Mouse (Mus musculus): ENCODE measurements around the gene Ankrd34b. TPM values are rescaled to one million over a fixed set of nuclear protein-coding genes. Genes with fewer than 3 reads are reported as not detected.

Gene Ankrd34b
- polyA plus RNA-seq, 1 experiment, result 0.77 TPM

- WGBS, result 47% methylated on average over 3 of the region's 3 CpGs
These were observed 2.0 kb upstream of the Ankrd34b start for GRCm38 (mm10) chr13:92423711-92424110.

GRCm38 (mm10) chr13:92426294-92427051, 777 bp downstream of the Ankrd34b start:
- TF ChIP-seq POLR2A (IDR thresholded peaks at IDR 0.05; ENCODE audit: borderline replicate concordance, control insufficient read depth, low read depth, low read length) (no peak), CTCF (IDR thresholded peaks at IDR 0.05; ENCODE audit: control insufficient read depth, insufficient read depth, low read length) (no peak)
- whole genome bisulfite sequencing, result 2% methylated on average over 92 of the region's 92 CpGs
- Histone ChIP-seq H3K27ac (ENCODE audit: control insufficient read depth, insufficient read depth, low read depth, low read length, poor library complexity) (no peak overlapping the region), H3K4me3 (replicated peaks; ENCODE audit: control insufficient read depth, low read depth, low read length) (no peak overlapping the region), H3K4me1 (ENCODE audit: control insufficient read depth, insufficient read depth, low read length) (no peaks in the 10 kb centered on the region)

More at GRCm38 (mm10) chr13:92423711-92424110, 2.0 kb upstream of the Ankrd34b start:
- H3K4me1 ChIP-seq (ENCODE audit: control insufficient read depth, insufficient read depth, low read length), result no peaks in the 10 kb centered on the region
- H3K4me3 ChIP-seq (replicated peaks; ENCODE audit: control insufficient read depth, low read depth, low read length), result no peak overlapping the region
- TF ChIP-seq POLR2A (IDR thresholded peaks at IDR 0.05; ENCODE audit: borderline replicate concordance, control insufficient read depth, low read depth, low read length), result no peak
- TF ChIP-seq CTCF (IDR thresholded peaks at IDR 0.05; ENCODE audit: control insufficient read depth, insufficient read depth, low read length), result no peak
- no peak overlapping the region for H3K27ac ChIP-seq (ENCODE audit: control insufficient read depth, insufficient read depth, low read depth, low read length, poor library complexity)

GRCm38 (mm10) chr13:92427351-92427855, 1.7 kb downstream of the Ankrd34b start:
- TF ChIP-seq POLR2A (IDR thresholded peaks at IDR 0.05; ENCODE audit: borderline replicate concordance, control insufficient read depth, low read depth, low read length) (no peak), CTCF (IDR thresholded peaks at IDR 0.05; ENCODE audit: control insufficient read depth, insufficient read depth, low read length) (no peak)
- no peak overlapping the region for H3K4me3 ChIP-seq (replicated peaks; ENCODE audit: control insufficient read depth, low read depth, low read length)
- no peak overlapping the region for H3K27ac ChIP-seq (ENCODE audit: control insufficient read depth, insufficient read depth, low read depth, low read length, poor library complexity)
- no peaks in the 10 kb centered on the region for H3K4me1 ChIP-seq (ENCODE audit: control insufficient read depth, insufficient read depth, low read length)
- WGBS, result 46% methylated on average over 4 of the region's 4 CpGs

GRCm38 (mm10) chr13:92438656-92439055, 13.0 kb downstream of the Ankrd34b start:
- WGBS, result 86% methylated on average over 10 of the region's 10 CpGs
- TF ChIP-seq POLR2A (IDR thresholded peaks at IDR 0.05; ENCODE audit: borderline replicate concordance, control insufficient read depth, low read depth, low read length) (no peak), CTCF (IDR thresholded peaks at IDR 0.05; ENCODE audit: control insufficient read depth, insufficient read depth, low read length) (no peak)

GRCm38 (mm10) chr13:92440286-92440685, 14.6 kb downstream of the Ankrd34b start:
- WGBS, result 83% methylated on average over 13 of the region's 13 CpGs
- no peak for TF ChIP-seq CTCF (IDR thresholded peaks at IDR 0.05; ENCODE audit: control insufficient read depth, insufficient read depth, low read length)

More at GRCm38 (mm10) chr13:92438656-92439055, 13.0 kb downstream of the Ankrd34b start:
- Histone ChIP-seq H3K27ac (ENCODE audit: control insufficient read depth, insufficient read depth, low read depth, low read length, poor library complexity) (no peak overlapping the region), H3K4me3 (replicated peaks; ENCODE audit: control insufficient read depth, low read depth, low read length) (no peak overlapping the region), H3K4me1 (ENCODE audit: control insufficient read depth, insufficient read depth, low read length) (no peaks in the 10 kb centered on the region)

GRCm38 (mm10) chr13:92446872-92447271, 21.2 kb downstream of the Ankrd34b start:
- H3K4me1 ChIP-seq (ENCODE audit: control insufficient read depth, insufficient read depth, low read length), result no peaks in the 10 kb centered on the region
- TF ChIP-seq POLR2A (IDR thresholded peaks at IDR 0.05; ENCODE audit: borderline replicate concordance, control insufficient read depth, low read depth, low read length) (no peak), CTCF (IDR thresholded peaks at IDR 0.05; ENCODE audit: control insufficient read depth, insufficient read depth, low read length) (no peak)
- no peak overlapping the region for H3K4me3 ChIP-seq (replicated peaks; ENCODE audit: control insufficient read depth, low read depth, low read length)
- H3K27ac ChIP-seq (ENCODE audit: control insufficient read depth, insufficient read depth, low read depth, low read length, poor library complexity), result no peak overlapping the region
- WGBS, result 84% methylated on average over 7 of the region's 7 CpGs

More at GRCm38 (mm10) chr13:92440286-92440685, 14.6 kb downstream of the Ankrd34b start:
- no peaks in the 10 kb centered on the region for H3K4me1 ChIP-seq (ENCODE audit: control insufficient read depth, insufficient read depth, low read length)
- H3K4me3 ChIP-seq (replicated peaks; ENCODE audit: control insufficient read depth, low read depth, low read length), result no peak overlapping the region
- no peak overlapping the region for H3K27ac ChIP-seq (ENCODE audit: control insufficient read depth, insufficient read depth, low read depth, low read length, poor library complexity)

- H3K4me1 ChIP-seq (ENCODE audit: control insufficient read depth, insufficient read depth, low read length), result no peaks in the 10 kb centered on the region
- WGBS, result 82% methylated on average over 3 of the region's 3 CpGs
- no peak for TF ChIP-seq POLR2A (IDR thresholded peaks at IDR 0.05; ENCODE audit: borderline replicate concordance, control insufficient read depth, low read depth, low read length)
- TF ChIP-seq CTCF (IDR thresholded peaks at IDR 0.05; ENCODE audit: control insufficient read depth, insufficient read depth, low read length), result no peak
- H3K27ac ChIP-seq (ENCODE audit: control insufficient read depth, insufficient read depth, low read depth, low read length, poor library complexity), result no peak overlapping the region
- no peak overlapping the region for H3K4me3 ChIP-seq (replicated peaks; ENCODE audit: control insufficient read depth, low read depth, low read length)
These were observed 39.0 kb downstream of the Ankrd34b start for GRCm38 (mm10) chr13:92464698-92465097.

GRCm38 (mm10) chr13:92467891-92468290, 42.2 kb downstream of the Ankrd34b start:
- Histone ChIP-seq H3K4me1 (ENCODE audit: control insufficient read depth, insufficient read depth, low read length) (no peaks in the 10 kb centered on the region), H3K4me3 (replicated peaks; ENCODE audit: control insufficient read depth, low read depth, low read length) (no peak overlapping the region), H3K27ac (ENCODE audit: control insufficient read depth, insufficient read depth, low read depth, low read length, poor library complexity) (no peak overlapping the region)
- 90% methylated on average over 9 of the region's 9 CpGs for WGBS
- no peak for TF ChIP-seq POLR2A (IDR thresholded peaks at IDR 0.05; ENCODE audit: borderline replicate concordance, control insufficient read depth, low read depth, low read length)
- no peak for TF ChIP-seq CTCF (IDR thresholded peaks at IDR 0.05; ENCODE audit: control insufficient read depth, insufficient read depth, low read length)
